Mouse (Mus musculus) right cerebral cortex, adult 18-20 months (tissue): ENCODE data around the gene Calhm6.

Experiments used
- DNase-seq: peaks from one replicate; pipeline ENCODE4 v3.0.0; 2022; ENCODE audit warnings: mixed read lengths

Gene Calhm6

GRCm38 (mm10) chr10:34095964-34096363, 31.8 kb downstream of the Calhm6 start:
- peak; percentile 7 for DNase-seq

GRCm38 (mm10) chr10:34095147-34095546, 32.6 kb downstream of the Calhm6 start:
- no peak for DNase-seq

GRCm38 (mm10) chr10:34091888-34092287, 35.9 kb downstream of the Calhm6 start:
- DNase-seq = peak; percentile 73

GRCm38 (mm10) chr10:34090481-34090880, 37.3 kb downstream of the Calhm6 start:
- DNase-seq = no peak

DNA sequence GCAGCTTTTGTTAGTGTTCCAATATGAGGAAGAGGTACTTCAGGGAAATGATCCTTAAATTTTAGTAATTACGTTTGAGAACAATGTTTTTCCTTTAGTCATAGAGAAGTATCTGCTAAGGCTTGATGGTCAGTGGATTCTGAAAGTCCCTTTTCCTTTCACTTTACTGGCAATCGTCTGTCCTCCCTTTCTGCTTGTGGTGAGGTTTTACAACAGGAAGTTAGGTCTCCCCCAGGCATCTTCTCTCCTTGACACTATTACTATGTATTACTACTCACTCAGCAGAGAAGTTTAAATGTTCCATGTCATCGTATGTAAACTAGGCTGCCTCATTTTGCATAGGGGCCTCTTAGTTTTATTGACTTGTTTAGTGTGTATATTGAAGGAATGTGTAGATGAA, 38.3 kb downstream of the Calhm6 start:
- no peak for DNase-seq

DNA sequence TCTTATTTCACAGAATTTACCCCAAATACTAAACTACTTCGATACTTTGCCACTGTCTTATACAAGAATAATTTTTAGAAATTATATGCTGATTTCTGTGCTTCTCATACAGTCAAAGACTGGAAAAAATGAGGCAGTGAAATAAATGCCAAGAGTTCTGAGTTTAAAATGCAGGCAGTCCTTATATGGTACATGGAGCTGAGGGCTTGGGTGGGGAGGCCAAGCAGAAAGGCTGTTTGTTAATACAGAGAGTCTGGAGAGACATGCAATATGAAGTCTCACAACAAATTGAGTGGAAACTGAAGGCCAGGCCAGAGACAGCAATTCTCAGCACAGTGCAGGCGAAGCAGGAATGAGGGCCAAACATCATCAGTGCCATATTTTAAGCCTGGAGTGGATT, 39.3 kb downstream of the Calhm6 start:
- no peak for DNase-seq

- DNase-seq = no peak
Measured at GRCm38 (mm10) chr10:34086514-34086913, 41.3 kb downstream of the Calhm6 start.
